Mouse (Mus musculus): ENCODE data around the gene Fam50b. TPM values are rescaled to one million over a fixed set of nuclear protein-coding genes. Genes with fewer than 3 reads are reported as not detected.

The Fam50b gene
- total RNA-seq (2021), result not detected
- long read RNA-seq, experiment 1, result 0 reads
- long read RNA-seq, experiment 2, result 0 reads

DNA sequence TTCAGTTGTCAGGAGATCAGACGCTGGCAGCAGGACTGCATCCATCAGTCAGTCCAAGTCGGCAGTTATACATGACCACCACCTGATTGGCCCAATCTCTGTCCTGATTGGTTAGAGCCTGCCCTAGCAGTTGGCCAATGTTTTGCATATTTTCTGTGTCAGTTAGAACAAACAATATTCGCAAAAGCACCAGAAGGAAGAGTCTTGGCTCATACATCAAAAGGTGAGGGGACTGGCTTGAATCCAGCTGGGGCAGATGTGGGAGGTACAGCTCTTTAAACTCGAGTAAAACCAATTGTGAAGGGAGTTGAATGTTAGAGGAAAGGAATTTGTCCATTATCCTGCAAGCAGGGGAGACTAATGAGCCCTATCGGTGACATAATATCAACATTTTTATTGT, at the start of gene Fam50b:
Gene Fam50b (plus strand): TSS at position 165 of the 400 bp plus-strand sequence.
- no peak for DNase-seq (ENCODE audit: low spot score in 2 of 2)

DNA sequence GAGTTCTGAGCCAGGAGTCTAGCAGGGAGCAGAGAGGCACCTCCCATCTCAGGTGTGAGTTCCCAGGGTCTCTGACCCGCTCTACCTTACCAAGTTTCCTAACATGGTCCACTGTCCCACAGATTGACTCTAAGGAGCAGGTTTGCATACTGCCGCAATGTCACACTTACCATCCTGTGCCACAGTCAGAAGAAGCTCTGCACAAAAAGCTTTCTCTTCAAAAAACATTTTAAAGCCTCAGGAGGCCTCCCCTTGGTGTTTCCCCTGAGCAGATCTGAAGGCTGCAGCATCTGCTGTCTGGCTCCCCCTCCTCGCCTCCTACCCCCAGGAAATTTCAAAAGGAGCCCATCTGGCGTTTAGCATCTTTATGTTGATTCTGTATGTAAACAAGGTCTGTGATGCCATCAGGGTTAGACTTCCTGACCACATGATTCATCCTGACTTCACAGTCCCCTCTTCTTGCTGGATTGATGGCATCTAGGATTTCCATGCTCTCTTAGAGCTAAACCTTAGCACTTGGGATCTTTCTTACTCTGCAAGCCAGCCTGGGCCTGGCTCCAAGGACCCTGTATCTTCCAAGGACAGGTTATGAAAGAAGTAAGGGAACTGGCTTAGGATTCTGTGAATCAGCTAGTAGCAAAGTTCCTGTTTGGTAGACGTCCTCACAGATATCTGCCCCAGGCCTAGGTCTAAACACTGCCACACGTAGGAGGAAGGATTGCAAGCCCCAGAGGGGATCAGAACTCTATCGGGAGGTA, 49.5 kb upstream of the Fam50b start:
- DNase-seq (ENCODE audit: low spot score in 2 of 2), result no peak

DNA sequence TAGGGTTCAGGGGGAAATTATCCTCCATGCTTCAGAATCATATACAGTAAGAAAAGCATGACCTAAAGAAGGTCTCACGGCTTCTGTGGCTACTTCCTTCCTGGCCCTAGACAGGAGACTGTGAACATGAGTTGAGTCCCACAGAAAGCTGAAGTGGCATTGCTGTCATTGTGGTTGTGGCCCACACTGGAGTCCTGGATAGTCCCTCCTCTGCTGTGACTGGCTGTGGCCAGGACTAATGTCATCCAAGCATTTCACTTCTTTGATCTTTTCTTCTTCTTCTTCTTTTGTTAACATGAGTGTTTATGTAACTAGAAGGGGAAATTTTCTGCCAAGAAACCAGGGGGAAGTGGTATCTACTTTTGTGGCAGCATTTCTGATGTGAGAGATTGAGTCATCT, 43.6 kb upstream of the Fam50b start:
- no peak for DNase-seq (ENCODE audit: low spot score in 2 of 2)

DNA sequence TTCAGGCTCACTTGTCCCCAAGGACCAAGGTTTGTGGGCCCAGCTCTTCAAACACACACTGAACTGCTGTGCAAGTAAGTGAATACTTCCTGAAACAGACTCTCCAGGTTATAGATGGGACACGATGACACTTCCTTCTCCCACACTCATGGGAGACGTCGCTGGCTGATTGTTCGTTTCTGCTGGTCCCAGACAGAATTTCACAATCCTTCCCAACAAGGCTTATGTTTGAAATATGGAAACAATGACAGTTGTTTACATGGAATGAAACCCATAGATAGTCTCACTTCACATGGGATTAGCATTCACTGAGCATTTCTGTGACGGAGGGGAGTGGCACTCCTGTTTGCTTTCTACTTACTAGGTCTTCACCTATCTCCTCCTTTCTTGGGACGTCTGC, 41.5 kb upstream of the Fam50b start:
- DNase-seq (ENCODE audit: low spot score in 2 of 2), result no peak

DNA sequence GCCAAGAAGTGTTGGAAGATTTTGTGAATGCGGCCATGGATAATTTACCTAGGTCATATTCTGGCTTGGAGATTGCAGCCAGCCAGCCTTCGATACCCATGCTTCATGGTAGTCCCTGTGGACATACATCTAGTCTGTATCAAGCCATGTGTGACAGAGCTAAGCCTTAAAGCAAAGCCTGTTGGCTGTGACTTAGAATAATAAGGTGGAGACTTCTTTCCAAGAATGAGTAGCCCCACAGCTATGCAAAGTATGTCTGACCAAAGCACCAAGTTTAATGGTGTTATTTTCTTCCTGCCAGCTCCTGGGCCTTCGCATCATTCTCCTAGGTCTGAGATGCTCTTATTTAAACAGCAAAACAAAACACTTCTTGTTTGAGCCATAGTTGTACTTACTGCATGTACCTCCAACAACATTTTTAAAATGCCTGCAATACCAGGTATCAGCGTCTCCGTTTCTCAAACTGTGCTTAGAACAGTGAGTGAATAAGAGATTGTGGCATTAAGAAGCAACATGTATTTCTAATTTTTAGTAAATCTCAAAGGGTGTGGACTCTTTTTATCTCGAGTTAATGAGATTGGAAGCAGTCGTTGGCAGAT, 37.8 kb upstream of the Fam50b start:
- no peak for DNase-seq (ENCODE audit: low spot score in 2 of 2)

DNA sequence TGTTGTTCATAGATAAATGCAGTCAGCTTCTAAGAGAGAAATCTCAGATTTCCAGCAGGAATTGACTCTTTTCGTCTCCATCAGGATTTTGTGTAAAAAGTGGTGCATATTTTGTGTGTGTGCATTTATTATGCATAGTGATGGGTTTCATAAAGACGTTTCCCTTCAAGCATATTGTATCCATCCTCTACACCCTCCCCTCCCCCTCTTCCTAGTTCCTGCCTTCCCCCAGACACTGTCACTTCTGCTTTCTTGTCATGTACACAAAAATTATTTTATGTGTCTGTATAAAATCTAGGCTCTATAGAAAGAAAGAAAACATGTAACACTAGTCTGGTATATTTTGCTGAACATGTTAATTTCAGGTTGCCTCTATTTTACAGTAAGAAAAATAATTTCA, 34.6 kb upstream of the Fam50b start:
- DNase-seq (ENCODE audit: low spot score in 2 of 2), result no peak

DNA sequence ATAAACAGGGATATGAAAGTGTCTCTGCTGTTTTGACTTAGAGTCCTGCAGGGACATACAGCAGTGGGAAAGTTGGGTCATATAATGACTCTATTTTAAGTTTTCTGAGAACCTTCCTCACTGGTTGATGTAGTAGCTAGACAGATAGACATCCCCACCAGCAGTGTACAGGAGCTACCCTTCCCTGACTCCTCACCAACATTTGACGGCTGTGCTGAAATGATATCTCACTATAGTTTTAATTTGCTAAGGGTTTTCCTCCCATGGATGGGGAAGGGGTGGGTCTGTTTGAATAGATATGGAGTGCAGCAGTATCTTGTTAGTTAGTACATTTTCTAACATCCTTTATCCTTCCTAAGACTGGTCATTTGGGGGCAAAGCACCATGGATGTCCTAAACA, 34.0 kb upstream of the Fam50b start:
- DNase-seq (ENCODE audit: low spot score in 2 of 2), result no peak

DNA sequence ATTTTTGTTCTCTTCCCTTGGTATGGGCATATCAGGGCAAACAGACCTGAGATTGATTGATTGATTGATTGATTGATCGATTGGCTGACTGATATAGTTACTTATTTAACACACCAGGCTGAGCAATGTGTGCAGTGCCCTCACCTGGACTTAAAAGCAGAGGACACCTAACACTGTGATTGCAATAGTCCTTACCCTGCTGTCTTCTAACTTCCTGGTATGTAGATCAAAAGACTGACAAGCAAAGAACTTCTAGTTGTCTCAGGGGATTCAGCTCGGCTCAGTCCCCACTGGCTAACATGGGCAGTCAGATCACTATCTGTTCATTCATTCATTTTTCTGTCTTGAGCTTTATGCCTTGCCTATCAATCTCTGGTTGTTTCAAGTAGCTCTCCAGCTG, 31.3 kb upstream of the Fam50b start:
- DNase-seq (ENCODE audit: low spot score in 2 of 2), result no peak

DNA sequence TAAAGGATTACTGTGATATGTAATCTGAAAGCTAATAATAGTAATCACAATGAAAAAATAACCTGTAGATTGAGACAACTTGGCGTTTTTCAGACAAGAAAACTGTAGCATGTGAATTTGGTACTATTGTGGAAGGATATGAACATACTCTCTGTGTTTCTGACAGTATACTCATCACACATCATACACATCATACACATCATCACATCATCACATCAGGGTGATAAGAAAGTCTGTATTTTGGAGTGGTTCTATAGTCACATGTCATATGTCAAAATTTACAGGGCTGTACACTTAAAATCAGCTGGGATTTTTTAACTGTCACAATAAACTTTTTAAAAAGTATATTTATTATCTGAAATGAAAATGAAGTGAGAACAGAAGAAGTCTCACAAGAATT, 30.9 kb upstream of the Fam50b start:
- no peak for DNase-seq (ENCODE audit: low spot score in 2 of 2)

DNA sequence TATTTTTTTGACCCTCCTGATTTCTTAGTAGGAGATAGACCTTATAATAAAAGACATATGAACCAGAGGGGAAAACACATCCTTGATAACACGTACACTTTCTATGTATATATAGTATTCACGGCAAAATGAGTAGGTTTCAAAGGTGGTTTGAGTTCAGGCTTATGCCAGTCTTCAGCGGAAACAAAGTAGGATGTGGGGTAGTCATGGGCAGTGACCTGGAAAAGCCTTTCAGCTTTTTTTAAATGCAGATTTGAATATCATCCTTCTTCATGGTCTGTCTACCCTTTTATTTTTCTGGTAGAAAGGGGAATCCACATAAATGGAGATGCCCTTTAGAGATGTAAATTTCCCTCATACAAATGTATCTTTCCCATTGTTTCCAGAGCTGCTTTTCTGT, 29.8 kb upstream of the Fam50b start:
- no peak for DNase-seq (ENCODE audit: low spot score in 2 of 2)

DNA sequence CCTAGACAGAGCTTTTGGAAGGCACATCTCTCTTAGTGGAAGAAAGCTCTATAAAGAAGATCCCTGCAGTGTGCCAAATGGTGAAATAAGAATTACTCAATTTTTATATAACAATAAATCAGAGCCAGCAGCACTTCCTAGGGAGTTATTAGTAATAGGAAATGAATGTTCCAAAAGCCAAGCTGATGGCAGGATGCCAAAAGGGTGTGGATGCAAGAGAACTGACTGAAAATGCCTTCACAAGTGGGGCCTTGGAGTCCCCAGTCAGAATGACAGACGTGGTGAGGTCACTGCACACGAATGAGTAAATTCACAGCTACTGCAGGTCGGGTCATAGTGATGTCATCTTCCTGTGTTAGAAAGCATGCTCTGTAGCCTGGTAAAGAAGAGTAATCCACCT, 25.7 kb upstream of the Fam50b start:
- peak; percentile 43 to 83 for DNase-seq (ENCODE audit: low spot score in 2 of 2)

DNA sequence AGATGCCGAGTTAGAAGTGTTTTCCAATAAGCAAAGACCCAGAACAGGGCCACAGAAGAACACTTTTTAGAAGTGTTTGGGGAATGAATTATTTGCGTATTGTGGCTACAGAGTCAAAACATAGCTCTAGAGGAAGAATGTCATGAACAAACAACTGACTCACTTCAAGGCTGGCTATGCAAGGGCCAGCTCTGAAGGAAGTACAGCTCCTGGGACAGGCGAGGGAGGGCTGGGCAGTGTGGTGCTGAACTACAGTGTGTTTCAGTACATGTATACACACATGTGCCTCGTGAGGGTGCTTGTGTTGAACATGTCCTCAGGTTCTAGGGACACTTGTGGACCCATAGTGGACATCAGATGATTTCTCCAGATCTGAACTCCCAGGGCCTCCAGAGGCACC, 25.1 kb upstream of the Fam50b start:
- no peak for DNase-seq (ENCODE audit: low spot score in 2 of 2)

DNA sequence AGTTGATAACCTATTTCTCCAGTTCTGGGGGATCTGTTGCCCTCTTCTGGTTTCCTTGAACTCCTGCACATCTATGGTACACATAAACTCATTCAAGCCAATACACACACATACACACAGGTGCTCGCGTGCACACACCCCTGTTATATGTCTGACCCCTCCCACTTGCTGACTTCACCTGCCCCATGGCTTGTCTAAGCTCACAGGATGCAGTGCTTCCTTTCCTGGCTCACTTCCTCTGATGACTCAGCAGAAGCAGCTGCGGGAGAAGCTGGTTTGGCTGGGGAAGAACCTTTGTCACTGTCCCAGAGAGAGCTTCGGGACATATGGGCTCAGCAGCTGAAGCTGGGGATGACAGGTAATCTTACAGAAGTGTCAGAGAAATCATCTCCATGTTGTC, 23.2 kb upstream of the Fam50b start:
- DNase-seq (ENCODE audit: low spot score in 2 of 2), result no peak

DNA sequence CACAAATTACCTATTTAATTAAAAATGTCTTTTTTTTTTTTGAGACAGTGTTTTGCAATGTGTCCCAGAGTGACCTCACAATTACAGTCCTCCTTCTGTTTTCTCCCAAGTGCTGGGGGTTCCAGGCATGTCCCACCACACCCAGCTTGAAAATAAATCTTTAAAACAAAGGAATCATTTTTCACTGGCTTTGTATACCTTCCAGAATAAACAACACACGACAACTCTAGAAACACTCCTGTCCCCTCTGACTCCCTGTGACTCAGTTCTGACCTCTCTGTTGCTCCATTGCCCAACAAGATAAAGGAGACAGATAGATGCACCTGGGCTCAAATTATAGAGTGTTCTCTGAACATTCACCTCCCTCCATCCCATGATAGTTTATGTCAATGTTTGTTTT, 21.8 kb upstream of the Fam50b start:
- no peak for DNase-seq (ENCODE audit: low spot score in 2 of 2)

DNA sequence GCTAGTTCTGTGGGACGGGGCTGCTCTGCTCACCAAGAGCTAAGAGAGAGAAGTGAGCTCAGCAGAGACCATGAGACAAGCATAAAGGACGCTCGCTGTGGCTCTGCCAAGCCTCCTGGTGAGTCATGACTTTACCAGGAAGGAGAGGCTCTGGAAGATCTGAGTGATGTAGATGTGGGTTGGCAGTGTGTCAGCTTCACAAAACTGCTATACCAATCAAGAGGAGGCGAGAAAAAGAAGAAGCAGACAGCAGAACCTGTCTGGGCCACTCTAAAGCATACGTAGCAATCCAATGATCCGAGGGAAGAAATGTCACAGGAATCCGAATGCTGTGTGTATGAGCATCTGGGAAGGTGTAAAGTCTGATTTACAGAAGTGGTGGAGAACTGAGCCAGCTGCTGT, 19.2 kb upstream of the Fam50b start:
- no peak for DNase-seq (ENCODE audit: low spot score in 2 of 2)

DNA sequence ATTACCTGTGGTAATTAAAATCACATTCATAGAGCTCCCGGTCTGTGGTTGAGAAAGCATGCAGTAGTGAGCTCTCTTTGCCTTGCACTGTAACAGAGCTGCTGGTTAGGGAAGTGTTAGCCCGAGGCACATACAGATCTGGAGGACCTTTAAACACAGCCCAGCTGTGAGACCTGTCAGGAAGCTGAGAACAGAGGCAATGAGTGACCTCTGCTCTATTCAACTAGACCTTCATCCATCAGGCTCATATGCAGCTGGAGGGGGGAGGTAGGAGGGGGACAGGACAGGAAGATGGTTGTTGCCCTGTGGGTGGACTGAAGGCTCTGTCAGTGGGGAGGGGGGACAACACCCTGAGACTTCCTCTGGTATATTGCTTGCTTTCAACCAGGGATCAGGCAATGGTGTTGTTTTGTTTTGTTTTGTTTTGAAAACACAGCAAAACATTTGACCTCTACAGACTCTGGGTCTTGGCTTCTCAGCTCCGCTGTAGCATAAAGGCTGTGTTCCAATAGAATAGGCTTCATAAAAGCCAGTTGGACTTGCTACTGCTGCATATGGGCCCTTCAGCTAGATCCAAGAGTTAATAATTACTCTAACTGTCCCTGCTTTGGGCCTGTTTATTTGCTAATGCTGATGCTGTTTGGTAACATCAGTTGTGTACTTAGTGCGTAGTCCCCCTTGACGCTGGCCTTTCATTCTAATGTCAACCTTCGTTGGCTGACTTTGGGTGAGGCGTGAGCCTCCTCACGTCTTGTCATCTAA, 9.6 kb upstream of the Fam50b start:
- no peak for DNase-seq (ENCODE audit: low spot score in 2 of 2)

DNA sequence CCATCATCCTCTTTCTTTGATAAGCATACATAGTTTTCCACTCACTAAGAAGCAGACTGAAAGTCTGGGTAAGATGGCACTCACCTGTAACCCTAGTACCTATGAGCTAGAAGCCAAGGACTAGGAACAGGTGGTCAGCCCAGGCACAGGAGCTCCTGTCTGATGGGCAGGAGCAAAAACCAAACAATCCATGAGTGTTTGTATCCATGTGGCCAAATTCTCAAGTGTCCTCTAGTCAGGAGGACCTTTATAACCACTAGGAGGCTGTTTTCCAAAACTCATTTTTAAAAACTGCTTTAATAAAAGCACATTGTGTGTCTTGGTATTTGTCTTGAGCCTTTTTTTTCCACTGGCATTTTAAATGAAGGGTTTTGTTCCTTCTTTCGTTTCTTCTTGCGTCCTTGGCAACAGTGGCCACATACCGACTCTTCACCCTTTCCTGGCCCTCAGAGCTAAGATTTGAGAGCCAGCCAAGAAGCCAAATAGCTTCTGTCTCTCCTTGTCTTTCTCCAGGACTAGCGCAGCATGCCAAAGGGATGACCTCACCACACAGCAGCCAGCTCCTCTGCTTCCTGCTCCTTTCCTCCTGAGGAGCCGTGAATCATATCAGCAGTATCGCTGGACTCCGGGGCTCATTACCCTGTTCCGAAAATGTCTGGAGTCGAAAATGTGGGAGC, 8.7 kb upstream of the Fam50b start:
- no peak for DNase-seq (ENCODE audit: low spot score in 2 of 2)

DNA sequence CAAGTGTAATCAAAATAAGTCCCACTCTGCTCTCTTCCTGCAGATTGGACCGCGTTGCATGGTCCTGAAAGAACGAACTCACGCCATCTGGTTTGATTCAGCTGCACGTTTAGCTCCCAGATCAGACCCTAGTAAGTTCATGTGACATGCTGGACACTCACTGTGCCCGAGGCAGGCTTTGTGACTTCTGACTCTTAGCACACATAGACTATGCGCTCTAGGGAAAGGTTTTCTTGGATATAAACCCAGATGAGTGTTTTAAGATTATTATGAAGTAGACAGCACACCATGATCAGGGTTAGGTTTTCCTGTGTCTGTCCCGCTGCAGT, 8.2 kb upstream of the Fam50b start:
- DNase-seq (ENCODE audit: low spot score in 2 of 2), result no peak

DNA sequence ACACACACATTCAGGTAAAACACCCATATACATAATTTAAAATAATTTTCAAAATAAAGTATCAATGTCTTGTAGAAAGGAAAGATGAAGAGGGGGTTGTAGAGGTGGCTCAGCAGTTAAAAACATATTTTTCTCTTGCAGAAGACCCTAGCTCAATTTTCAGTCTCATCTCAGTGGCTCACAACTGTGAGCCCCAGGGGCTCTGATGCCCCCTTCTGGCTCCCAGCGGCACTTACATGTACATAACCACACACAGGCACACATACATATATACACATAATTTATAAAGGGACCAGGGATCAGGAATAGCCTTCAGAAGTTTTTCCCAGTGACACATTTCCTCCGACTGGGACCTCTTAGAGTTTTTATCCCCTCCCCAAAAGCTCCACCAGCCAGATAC, 7.6 kb upstream of the Fam50b start:
- no peak for DNase-seq (ENCODE audit: low spot score in 2 of 2)

DNA sequence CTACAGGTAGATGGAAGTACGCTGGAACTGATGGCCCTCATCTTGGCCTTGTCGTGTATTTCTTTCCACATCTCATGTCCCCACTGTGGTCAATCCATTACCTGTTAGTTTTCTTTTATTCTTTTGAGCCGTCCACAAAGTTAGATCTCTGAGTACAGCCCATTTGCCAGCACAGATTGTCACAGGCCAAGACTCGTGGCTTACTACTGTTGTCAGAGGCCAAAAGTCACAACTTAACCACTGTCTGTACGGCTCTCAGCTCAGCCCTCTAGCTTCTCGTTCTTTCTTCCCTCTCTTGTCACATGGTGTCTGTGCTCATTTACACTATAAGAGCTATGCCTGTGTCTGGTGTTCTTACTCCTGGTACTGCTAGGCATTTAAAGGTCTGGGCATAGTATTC, 3.1 kb upstream of the Fam50b start:
- no peak for DNase-seq (ENCODE audit: low spot score in 2 of 2)

DNA sequence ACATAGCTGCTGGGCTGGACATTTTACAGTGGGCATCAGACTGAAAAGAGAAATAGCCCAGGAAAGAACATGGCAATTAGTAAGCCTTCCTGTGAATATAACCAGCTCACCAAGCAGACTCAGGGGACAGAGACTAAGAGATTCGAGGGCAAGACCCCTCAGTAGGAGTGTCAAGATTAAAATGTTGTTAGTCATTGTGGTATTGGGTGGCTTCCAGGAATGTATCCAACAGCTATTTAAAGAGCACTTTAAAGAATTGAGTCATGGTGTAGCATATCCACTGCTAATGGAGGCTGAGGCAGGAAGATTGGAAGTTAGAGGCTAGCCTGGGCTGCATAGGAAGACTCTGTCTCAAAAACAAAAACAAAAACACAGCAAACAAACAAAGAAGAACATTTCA, 870 bp upstream of the Fam50b start:
- no peak for DNase-seq (ENCODE audit: low spot score in 2 of 2)

Data from adrenal gland, postnatal 4 days (tissue).